Mouse (Mus musculus): ENCODE data around the gene Usp3.

Usp3 gene

GRCm38 (mm10) chr9:66592708-66593612 lies at the start of gene Usp3:
Gene Usp3 (minus strand): TSS chr9:66593142.
- DNase-seq (ENCODE audit: low spot score in 2 of 2) = peak; percentile 97 to 99

- no peak for DNase-seq (ENCODE audit: low spot score in 2 of 2)
These were observed 47.5 kb upstream of the Usp3 start for GRCm38 (mm10) chr9:66640491-66640890.

DNA sequence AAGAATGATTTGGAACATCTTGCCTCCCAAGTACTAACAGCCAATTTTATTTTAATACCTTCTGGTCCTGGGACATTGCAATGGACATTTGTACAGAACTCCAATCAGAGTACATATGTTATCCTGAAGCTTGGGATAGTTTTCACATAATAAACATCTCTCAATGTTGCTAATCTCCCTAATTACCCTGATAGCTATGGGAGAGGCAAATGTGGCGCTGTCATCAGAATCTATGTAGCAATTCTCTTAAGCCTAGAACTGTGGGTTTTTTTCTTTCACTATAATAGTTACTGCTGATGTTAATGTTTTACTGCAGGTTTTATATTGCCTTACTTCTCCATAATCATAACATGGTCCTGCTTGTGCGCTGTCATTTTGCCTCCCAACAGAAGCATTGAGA lies 46.7 kb upstream of the Usp3 start:
- DNase-seq (ENCODE audit: low spot score in 2 of 2) = no peak

- DNase-seq (ENCODE audit: low spot score in 2 of 2) = no peak
These were observed 39.5 kb upstream of the Usp3 start for GRCm38 (mm10) chr9:66632441-66632840.

DNA sequence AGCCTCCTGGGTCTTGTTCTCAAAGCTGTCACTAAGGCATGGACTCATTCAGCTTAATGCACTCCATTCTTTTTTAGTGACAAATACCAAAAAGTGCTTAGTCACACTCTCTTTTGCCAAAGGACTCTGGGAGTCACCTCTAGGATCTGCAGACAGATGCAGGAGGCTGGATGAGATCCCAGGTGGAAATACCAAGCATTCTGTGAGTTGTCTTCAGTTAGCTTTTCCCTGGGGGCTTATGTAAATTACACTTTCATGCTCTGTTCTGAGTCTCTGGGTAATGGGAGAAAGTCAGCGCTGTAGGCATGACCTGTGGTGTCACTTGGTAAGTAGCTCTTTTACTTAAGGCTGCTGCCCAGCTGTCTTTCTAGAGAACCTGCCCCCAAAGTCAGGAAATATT lies 38.0 kb upstream of the Usp3 start:
- DNase-seq (ENCODE audit: low spot score in 2 of 2) = no peak

DNA sequence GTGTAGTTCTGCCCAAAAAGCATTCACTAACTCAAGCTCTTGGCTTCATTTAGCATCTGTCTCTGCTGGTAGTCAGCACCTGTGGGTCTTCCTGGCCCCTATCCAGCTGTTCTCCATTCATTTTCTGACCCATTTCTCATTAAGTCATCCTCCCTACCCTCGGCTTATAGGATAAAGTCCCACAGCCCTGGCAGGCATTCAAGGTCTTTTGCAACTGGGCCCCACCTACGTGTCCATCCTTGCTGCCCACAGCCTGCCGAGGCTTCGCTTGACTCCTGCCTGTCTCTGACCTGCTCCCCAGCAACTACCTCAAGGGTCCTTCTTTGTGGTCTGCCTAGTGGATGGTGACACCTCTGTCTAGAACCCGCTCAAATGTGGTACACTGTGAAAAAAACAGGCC lies 33.7 kb upstream of the Usp3 start:
- DNase-seq (ENCODE audit: low spot score in 2 of 2) = no peak

GRCm38 (mm10) chr9:66625974-66626530 lies 33.1 kb upstream of the Usp3 start:
- DNase-seq (ENCODE audit: low spot score in 2 of 2) = no peak

DNA sequence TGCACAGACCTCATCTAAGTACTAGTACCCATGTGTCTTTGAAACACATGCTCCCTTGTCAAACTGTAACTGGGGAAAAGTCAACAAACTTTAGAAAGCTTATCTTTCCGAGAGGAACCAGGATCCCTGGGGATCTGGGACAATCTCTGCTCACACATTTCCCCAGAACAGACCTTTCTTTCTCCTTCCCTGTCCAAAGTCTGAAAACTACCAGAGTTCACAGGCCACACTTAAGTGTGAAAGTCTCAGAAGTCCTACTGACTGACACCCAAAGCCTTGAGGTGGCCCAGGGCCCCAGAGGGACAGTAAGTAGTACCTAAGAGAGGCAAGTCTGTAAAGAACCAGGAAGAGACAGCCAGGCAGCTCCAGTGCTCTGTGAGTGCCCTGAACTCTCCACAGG lies 31.9 kb upstream of the Usp3 start:
- no peak for DNase-seq (ENCODE audit: low spot score in 2 of 2)

- DNase-seq (ENCODE audit: low spot score in 2 of 2) = no peak
These were observed 30.7 kb upstream of the Usp3 start for GRCm38 (mm10) chr9:66623627-66624026.

DNA sequence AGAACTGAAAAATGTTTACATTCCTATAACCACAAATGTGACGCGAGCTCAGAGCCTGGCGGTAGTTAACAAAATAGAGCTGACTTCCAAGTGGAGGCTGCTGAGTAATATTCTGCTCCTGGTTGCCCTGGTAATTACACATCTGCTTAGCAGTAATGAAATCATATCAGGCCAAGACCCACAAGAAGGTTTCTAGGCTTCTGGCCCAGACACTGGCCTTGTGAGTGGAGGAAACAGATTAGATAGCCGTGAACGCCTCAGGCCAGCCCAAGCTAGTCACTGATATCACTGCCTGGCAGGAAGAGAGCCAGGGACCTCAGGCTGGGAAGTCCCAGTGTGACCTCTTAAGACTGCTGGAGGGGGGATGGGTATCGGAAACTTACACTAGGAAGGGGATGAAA lies 27.6 kb upstream of the Usp3 start:
- DNase-seq (ENCODE audit: low spot score in 2 of 2) = peak; percentile 51 to 73

DNA sequence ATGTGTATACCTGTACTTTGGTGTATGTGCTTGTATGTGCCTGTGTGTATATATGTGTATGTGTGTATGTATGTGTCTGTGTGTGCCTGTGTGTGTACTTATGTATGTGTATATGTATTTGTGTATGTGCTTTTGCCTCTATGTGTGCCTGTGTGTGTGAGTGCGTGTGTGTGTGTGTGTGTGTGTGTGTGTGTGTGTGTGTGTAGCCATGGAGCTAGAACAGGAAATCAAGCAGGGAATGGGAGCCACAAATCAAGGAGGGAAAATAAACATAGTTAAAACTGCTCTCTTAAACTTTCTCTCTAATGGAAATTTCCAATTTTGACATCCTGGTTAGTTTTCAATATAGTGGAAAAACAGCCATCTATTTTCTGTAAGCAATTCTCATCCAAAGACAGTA lies 27.1 kb upstream of the Usp3 start:
- no peak for DNase-seq (ENCODE audit: low spot score in 2 of 2)

- no peak for DNase-seq (ENCODE audit: low spot score in 2 of 2)
These were observed 24.9 kb upstream of the Usp3 start for GRCm38 (mm10) chr9:66617812-66618211.

DNA sequence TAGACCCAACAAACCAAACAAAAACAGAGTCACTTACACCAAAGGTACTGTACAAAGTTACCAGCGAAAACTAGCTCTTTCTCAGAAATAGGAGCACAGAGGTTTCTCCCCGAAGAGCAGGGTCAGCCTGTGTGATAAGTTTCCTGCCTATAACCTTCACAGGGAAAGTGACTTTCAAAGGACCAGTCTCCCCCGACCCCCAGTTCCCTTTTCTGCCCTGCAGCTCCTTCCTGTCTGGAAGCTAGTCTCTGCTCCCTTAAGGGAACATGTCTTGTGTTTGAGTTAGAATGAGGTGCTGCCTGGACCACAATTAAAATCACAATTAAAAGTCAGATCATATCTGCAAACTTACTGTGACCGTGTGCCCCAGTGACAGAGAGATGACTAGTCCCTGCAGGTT lies 23.9 kb upstream of the Usp3 start:
- DNase-seq (ENCODE audit: low spot score in 2 of 2) = no peak

GRCm38 (mm10) chr9:66615141-66615540 lies 22.2 kb upstream of the Usp3 start:
- no peak for DNase-seq (ENCODE audit: low spot score in 2 of 2)

- DNase-seq (ENCODE audit: low spot score in 2 of 2) = no peak
These were observed 21.6 kb upstream of the Usp3 start for GRCm38 (mm10) chr9:66614547-66614946.

- no peak for DNase-seq (ENCODE audit: low spot score in 2 of 2)
These were observed 20.7 kb upstream of the Usp3 start for GRCm38 (mm10) chr9:66613667-66614066.

GRCm38 (mm10) chr9:66611478-66612093 lies 18.6 kb upstream of the Usp3 start:
- DNase-seq (ENCODE audit: low spot score in 2 of 2) = peak; percentile 83 to 95

GRCm38 (mm10) chr9:66608817-66609345 lies 15.9 kb upstream of the Usp3 start:
- DNase-seq (ENCODE audit: low spot score in 2 of 2) = no peak

- DNase-seq (ENCODE audit: low spot score in 2 of 2) = no peak
These were observed 13.9 kb upstream of the Usp3 start for GRCm38 (mm10) chr9:66606851-66607250.

- DNase-seq (ENCODE audit: low spot score in 2 of 2) = no peak
These were observed 13.2 kb upstream of the Usp3 start for GRCm38 (mm10) chr9:66605876-66606750.

- DNase-seq (ENCODE audit: low spot score in 2 of 2) = no peak
These were observed 11.6 kb upstream of the Usp3 start for GRCm38 (mm10) chr9:66604349-66605206.

Data from spleen, postnatal 4 days (tissue).